Mouse (Mus musculus): ENCODE measurements around the gene Fkbp3. TPM values are rescaled to one million over a fixed set of nuclear protein-coding genes. Genes with fewer than 3 reads are reported as not detected.

Gene Fkbp3
- polyA plus RNA-seq (2012; fragmentation: generic; extraction: Trizol): 10 to 100 TPM in 1 of 2 experiments, 1 to 10 TPM in 1; 4.4 to 42.1 TPM

DNA sequence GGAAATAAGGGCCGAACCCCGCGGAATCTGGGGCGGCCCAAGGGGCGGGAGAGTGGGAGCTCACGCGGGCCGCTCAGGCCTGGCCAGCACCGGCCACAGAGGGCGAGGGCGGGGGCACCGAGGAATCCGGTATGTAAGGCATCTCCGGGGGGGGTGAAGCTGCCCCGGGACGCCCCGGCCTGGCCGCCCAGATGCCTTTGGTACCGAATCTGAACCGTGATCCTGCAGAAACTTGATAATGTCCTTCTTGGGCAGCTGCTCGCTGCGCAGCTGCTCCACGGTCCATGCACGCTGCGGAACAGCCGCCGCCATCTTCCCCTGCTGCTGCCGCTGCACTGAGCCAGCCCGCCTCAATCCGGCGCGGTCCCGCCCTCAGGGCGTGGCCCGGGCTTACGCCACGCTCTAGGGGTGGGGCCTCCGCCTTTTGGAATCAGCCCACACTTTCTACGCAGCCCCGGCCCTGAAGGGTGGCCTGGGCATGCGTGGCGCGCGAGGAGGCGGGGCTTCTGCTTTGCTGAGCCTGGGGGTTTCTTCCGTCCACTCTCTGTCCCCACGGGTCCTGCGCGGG lies at the start of gene Fkbp3:
Fkbp3 (minus strand) TSS at position 397 of the 568 bp plus-strand sequence.

GRCm38 (mm10) chr12:65075085-65075732 lies 1.4 kb upstream of the Fkbp3 start, which contains the start of gene Fancm:
Fancm (plus strand) TSS chr12:65075603.

DNA sequence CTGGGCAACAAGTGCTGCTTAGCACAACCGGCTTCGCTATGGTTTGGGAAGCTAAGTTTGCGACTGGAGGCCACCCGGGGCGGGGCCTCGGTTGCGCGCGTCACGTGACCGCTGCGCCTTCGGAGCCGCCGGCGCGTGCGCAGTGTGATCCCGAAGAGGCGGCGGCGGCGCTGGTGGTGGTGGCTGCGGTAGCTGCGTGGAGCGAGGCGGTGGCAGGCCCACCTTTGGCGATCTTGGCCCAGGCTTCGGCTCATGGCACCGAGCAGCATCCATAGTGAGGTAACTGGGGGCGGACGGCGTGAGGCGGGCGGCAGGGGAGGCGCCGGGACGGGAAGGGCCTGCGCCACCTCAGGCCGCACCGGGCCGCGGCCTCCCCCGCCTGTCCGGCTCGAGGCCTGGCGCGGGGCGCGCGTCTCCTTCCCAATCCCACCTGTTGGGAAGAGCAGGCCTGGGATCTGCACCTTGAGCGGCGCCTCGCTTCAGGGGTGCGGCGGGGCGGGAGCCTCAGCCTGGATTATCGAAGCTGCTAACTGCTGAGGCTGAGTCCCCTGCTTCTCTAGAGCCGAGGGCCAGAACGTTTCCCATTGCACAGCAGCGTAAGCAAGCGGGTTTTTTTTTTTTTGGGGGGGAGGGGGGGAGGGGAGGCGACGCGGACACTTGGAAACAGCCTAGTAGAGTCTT lies 37.5 kb downstream of the Fkbp3 start, which contains the start of gene Prpf39:
Prpf39 (plus strand) TSS at position 144 of the 681 bp plus-strand sequence.

Other genes with a start within 250 kb of the Fkbp3 start
- 1 to 10 TPM in 1 of 2 experiments, under 1 TPM in 1; 0.73 to 1.8 TPM for gene Gm527, start 156.1 kb downstream of the Fkbp3 start, polyA plus RNA-seq (2012; fragmentation: generic; extraction: Trizol)
- under 1 TPM; 0.05 to 0.60 TPM for gene Klhl28, start 108.5 kb downstream of the Fkbp3 start, polyA plus RNA-seq (2012; fragmentation: generic; extraction: Trizol)
- gene Togaram1, start 108.2 kb downstream of the Fkbp3 start, polyA plus RNA-seq (2012; fragmentation: generic; extraction: Trizol): 1 to 10 TPM in 1 of 2 experiments, under 1 TPM in 1; 0.34 to 2.1 TPM
- gene Prpf39, start 37.7 kb downstream of the Fkbp3 start, polyA plus RNA-seq (2012; fragmentation: generic; extraction: Trizol): 1 to 10 TPM in 1 of 2 experiments, under 1 TPM in 1; 0.21 to 2.5 TPM
- gene Fancm, start 1.6 kb upstream of the Fkbp3 start, polyA plus RNA-seq (2012; fragmentation: generic; extraction: Trizol): under 1 TPM; 0.14 to 0.71 TPM
- gene Mis18bp1, start 98.6 kb upstream of the Fkbp3 start, polyA plus RNA-seq (2012; fragmentation: generic; extraction: Trizol): 1 to 10 TPM in 1 of 2 experiments, under 1 TPM in 1; 0.19 to 1.5 TPM
- not detected for gene Wdr20rt, start 151.5 kb upstream of the Fkbp3 start, polyA plus RNA-seq (2012; fragmentation: generic; extraction: Trizol)

Data from C3H10T1/2 (cell line).